Mouse (Mus musculus) C2C12 (cell line): ENCODE measurements at regions not wholly inside any gene's neighbourhood (a gene's known extent, or its start where the extent isn't known, plus 50 kb on each side); places are given as distances from the start of the nearest gene placed in this dataset.

Experiments
- CEBPB ChIP-seq: IDR thresholded peaks from one replicate; pipeline ENCODE4 v1.6.1; 2011; ENCODE audit warnings: low read depth, mild to moderate bottlenecking, control low read depth, moderate library complexity
- CTCF ChIP-seq: IDR thresholded peaks from one replicate; pipeline ENCODE4 v1.5.1; 2011; ENCODE audit not compliant: control insufficient read depth, insufficient read depth, insufficient read length
- MAX ChIP-seq: IDR thresholded peaks from one replicate; pipeline ENCODE4 v1.6.1; 2011; ENCODE audit warnings: mild to moderate bottlenecking, control low read depth
- MYOG ChIP-seq: IDR thresholded peaks from one replicate; pipeline ENCODE4 v1.6.1; 2011; ENCODE audit not compliant: control insufficient read depth, insufficient read length; ENCODE audit errors: extremely low read depth
- USF1 ChIP-seq: IDR thresholded peaks from one replicate; pipeline ENCODE4 v1.6.1; 2011; ENCODE audit warnings: low read depth, mild to moderate bottlenecking, control low read depth, moderate library complexity

DNA sequence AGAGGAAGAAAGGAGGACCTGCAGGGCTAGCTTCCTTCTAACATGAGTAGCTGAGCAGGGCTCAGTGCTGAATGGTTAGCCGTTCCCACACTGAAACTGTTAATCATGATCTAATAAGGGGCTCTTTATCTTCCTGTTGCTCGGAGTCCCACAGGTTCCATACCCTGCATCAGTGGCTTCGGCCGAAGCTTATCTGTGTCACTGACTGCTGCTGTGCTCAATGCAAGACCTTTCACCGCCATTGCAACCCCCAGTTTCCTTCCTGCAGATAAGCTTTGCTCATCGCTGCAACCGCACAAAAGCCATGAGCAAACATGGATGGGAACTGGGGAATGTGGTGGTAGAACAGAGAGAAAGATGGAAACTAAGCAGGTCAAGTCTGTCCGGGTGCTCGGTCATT is 63.5 kb upstream of the Ahr start:
- TF ChIP-seq USF1 (no peak), CTCF (no peak), CEBPB (no peak), MYOG (no peak), MAX (no peak)
